Mouse (Mus musculus): Measurements from ENCODE around the gene Tor1a. TPM values are rescaled to one million over a fixed set of nuclear protein-coding genes. Genes with fewer than 3 reads are reported as not detected.

The Tor1a gene
- polyA plus RNA-seq (2014; fragmentation: Nextera tagmentation; extraction: Ambion mirVana), result 69.4 and 69.6 TPM in 2 replicates

DNA sequence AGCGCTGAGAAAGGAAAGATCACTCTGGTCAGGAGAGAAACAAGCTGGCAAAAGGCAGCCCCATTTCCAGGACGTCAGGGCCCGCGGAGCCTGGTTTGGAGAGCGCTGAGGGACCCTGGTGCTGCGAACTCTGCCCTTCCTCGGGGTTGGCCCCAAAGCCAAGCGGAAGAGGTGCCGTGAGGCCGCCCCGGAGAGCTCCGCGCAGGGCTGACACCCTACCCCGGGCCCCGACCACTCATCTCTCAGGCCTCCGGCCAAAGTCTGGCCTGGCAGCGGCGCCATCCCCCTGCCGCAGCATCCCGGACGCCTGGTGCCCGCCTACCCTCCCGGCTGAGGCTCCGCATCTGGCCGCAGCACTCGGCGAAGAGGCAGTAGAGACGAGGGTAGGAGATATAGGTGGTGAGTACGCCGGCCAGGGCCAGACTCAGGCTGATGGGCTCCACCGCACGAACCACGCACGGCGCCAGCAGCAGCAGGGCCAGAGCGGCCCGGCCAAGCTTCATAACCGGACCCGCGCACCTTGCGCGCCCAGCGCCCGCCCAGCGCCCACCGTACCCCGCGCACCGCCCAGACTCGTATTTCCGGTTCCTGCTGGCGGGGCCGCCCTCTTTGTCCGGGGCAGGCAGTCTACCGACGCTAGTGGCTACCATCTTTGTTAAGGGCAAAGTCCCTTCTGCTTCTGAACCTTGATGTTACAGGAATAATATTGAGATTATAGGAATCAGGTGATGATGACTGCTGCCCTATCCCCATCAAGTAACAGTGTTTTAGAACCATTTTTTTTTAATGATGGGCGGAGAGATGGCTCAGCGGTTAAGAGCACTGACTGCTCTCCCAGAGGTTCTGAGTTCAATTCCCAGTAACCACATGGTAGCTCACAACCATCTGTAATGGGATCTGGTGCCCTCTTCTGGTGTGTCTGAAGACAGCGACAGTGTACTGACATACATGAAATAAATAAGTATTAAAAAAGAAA lies at the start of gene Tor1a:
TSS of gene Tor1a (minus strand) at position 582 of the 976 bp plus-strand sequence.
- H3K27me3 ChIP-seq (replicated peaks; ENCODE audit: control insufficient read depth, insufficient read depth, low read length), result no peaks in the 10 kb centered on the region
- H3K9me3 ChIP-seq (ENCODE audit: control insufficient read depth, low read length), result no peaks in the 10 kb centered on the region
- peak within 1 kb of the TSS; percentile 87 for H3K4me2 ChIP-seq (ENCODE audit: low read length)
- DNase-seq (ENCODE audit: low spot score) (peak; percentile 92), ATAC-seq (replicated peaks; ENCODE audit: low FRiP score, low TSS enrichment, low read depth) (peak; percentile 92)
- peaks cover 24% of the 10 kb centered on the region for H3K36me3 ChIP-seq (ENCODE audit: control insufficient read depth, insufficient read depth, low read length)
- H3K9ac ChIP-seq (ENCODE audit: low read length), result peak within 1 kb of the TSS; percentile 86
- peaks cover 11% of the 10 kb centered on the region for H3K4me1 ChIP-seq (replicated peaks; ENCODE audit: control insufficient read depth, insufficient read depth, low read length)
- 2% methylated on average over 59 of the region's 59 CpGs for WGBS
- H3K4me3 ChIP-seq (ENCODE audit: low read depth, low read length), result peak within 1 kb of the TSS; percentile 100
- peak within 1 kb of the TSS; percentile 59; the same call in 1 of the 2 replicates for H3K27ac ChIP-seq (ENCODE audit: low read depth)

DNA sequence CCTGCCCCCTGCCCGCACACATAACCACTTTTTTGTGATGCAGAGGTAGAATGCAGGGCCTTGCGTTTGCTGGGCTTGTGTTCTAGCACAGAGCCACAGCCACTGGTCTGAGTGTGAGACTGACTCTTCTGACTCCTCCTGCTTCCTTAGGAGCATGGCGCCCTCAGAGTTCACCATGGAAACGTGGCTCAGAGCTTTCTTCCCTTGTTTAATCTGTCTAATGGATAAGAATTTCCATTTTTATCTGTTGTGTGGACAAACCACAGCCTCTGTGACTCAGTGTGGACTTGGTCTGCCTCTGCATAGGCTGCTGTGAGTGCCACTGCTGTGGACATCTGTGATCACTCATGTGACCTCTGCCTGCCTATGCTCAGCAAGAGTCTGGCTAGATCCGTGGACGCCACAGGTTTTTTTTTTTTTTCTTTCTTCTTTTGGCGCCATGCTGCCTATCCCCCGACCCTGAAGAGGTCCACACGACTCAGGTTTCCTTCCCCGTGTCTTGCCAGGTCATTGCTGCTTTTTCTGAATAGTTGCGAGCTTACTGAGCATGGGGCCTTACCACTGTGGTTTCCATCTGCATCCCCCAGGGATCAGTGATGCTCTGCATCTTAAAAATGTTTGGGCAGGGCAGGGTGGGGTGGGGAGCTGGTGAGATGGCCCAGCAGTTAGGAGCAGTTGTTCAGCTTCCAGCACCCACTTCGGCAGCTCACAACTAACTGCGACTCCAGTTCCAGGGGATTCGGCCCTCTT lies 45.8 kb upstream of the Tor1a start:
- Histone ChIP-seq H3K4me1 (replicated peaks; ENCODE audit: control insufficient read depth, insufficient read depth, low read length) (no peaks in the 10 kb centered on the region), H3K36me3 (ENCODE audit: control insufficient read depth, insufficient read depth, low read length) (peaks cover 29% of the 10 kb centered on the region; the same call in 1 of the 2 replicates), H3K27ac (ENCODE audit: low read depth) (no peak overlapping the region), H3K27me3 (replicated peaks; ENCODE audit: control insufficient read depth, insufficient read depth, low read length) (no peaks in the 10 kb centered on the region), H3K4me2 (ENCODE audit: low read length) (no peak overlapping the region), H3K4me3 (ENCODE audit: low read depth, low read length) (no peak overlapping the region), H3K9ac (ENCODE audit: low read length) (no peak overlapping the region), H3K9me3 (ENCODE audit: control insufficient read depth, low read length) (no peaks in the 10 kb centered on the region)
- WGBS, result 79% methylated on average over 14 of the region's 14 CpGs
- no peak for ATAC-seq (replicated peaks; ENCODE audit: low FRiP score, low TSS enrichment, low read depth)
- no peak for DNase-seq (ENCODE audit: low spot score)

DNA sequence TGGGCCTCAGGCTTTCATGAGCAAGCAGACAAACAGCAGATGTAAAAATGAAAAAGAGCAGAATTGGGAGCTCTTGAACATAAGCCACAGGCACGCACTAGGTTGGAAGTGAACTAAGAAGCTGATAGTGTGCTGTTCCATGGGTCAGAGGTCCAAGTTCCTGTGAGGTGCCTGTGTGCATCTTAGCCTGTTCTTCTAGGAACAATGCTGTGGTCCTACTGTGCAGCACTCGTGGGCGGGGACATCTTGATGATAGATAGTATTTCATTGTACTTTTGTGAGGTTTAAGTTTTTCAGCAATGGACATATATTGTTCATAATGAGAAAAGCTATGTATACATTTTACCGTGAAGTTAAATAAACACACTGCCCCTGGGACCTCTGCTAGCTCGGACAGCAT lies 39.5 kb upstream of the Tor1a start:
- DNase-seq (ENCODE audit: low spot score) (no peak), ATAC-seq (replicated peaks; ENCODE audit: low FRiP score, low TSS enrichment, low read depth) (no peak)
- no peaks in the 10 kb centered on the region for H3K9me3 ChIP-seq (ENCODE audit: control insufficient read depth, low read length)
- H3K27ac ChIP-seq (ENCODE audit: low read depth), result no peak overlapping the region
- H3K9ac ChIP-seq (ENCODE audit: low read length), result no peak overlapping the region
- H3K4me3 ChIP-seq (ENCODE audit: low read depth, low read length), result no peak overlapping the region
- no peaks in the 10 kb centered on the region for H3K27me3 ChIP-seq (replicated peaks; ENCODE audit: control insufficient read depth, insufficient read depth, low read length)
- 55% methylated on average over 5 of the region's 5 CpGs for WGBS
- 0 out of 2 replicates have a peak, but pooled peaks cover 9% of the 10 kb centered on the region for H3K4me1 ChIP-seq (replicated peaks; ENCODE audit: control insufficient read depth, insufficient read depth, low read length)
- no peak overlapping the region for H3K4me2 ChIP-seq (ENCODE audit: low read length)
- peaks cover 23% of the 10 kb centered on the region for H3K36me3 ChIP-seq (ENCODE audit: control insufficient read depth, insufficient read depth, low read length)

DNA sequence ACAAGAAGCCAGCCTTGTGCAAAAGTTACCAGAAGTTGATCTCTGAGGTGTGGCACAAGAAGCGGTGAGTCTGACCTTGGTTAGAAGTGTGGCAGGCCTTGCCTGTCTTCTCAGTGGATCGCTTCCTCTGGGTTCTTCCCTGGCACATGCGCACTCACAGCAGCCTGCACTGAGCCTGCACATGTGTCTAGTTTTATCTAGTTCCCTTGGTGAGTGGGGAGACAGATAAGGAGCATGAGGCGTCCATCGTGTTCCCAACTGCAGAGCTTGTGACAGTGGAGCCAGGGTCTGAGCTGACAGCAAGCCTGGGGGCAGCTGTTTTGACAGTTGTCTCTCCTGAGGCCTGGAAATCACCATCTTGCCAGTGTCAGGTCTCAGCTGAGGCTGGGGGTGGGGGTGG lies 38.7 kb upstream of the Tor1a start:
- H3K9ac ChIP-seq (ENCODE audit: low read length), result no peak overlapping the region

DNA sequence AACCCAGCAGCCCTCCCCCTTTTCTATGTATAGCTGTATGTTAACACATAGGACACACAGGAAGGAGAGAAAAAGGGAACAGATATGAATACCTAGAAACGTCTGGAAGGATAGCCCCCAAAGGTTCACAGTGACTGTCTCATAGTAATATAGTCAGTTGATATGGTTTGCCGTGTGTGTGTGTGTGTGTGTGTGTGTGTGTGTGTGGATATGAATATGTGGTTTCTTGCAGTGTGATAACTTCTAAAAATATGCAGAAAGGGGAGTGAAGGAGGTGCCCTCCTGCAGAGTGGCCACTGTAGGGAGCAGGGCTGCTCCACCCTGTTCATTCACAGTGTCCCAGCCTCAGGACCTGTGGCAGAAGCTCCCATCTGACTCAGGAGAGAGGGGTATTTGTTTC lies 37.7 kb upstream of the Tor1a start:
- Histone ChIP-seq H3K27me3 (replicated peaks; ENCODE audit: control insufficient read depth, insufficient read depth, low read length) (no peaks in the 10 kb centered on the region), H3K4me2 (ENCODE audit: low read length) (no peak overlapping the region), H3K9ac (ENCODE audit: low read length) (no peak overlapping the region), H3K27ac (ENCODE audit: low read depth) (no peak overlapping the region), H3K4me3 (ENCODE audit: low read depth, low read length) (no peak overlapping the region), H3K4me1 (replicated peaks; ENCODE audit: control insufficient read depth, insufficient read depth, low read length) (0 out of 2 replicates have a peak, but pooled peaks cover 9% of the 10 kb centered on the region), H3K36me3 (ENCODE audit: control insufficient read depth, insufficient read depth, low read length) (peaks cover 13% of the 10 kb centered on the region), H3K9me3 (ENCODE audit: control insufficient read depth, low read length) (no peaks in the 10 kb centered on the region)
- ATAC-seq (replicated peaks; ENCODE audit: low FRiP score, low TSS enrichment, low read depth), result no peak
- WGBS, result 73% methylated on average over 2 of the region's 2 CpGs
- no peak for DNase-seq (ENCODE audit: low spot score)

More for the DNA sequence above, 38.7 kb upstream of the Tor1a start:
- peaks cover 19% of the 10 kb centered on the region for H3K36me3 ChIP-seq (ENCODE audit: control insufficient read depth, insufficient read depth, low read length)
- no peak overlapping the region for H3K4me3 ChIP-seq (ENCODE audit: low read depth, low read length)
- no peak overlapping the region for H3K27ac ChIP-seq (ENCODE audit: low read depth)
- H3K4me1 ChIP-seq (replicated peaks; ENCODE audit: control insufficient read depth, insufficient read depth, low read length), result 0 out of 2 replicates have a peak, but pooled peaks cover 9% of the 10 kb centered on the region
- no peak overlapping the region for H3K4me2 ChIP-seq (ENCODE audit: low read length)
- no peaks in the 10 kb centered on the region for H3K27me3 ChIP-seq (replicated peaks; ENCODE audit: control insufficient read depth, insufficient read depth, low read length)
- H3K9me3 ChIP-seq (ENCODE audit: control insufficient read depth, low read length), result no peaks in the 10 kb centered on the region
- ATAC-seq (replicated peaks; ENCODE audit: low FRiP score, low TSS enrichment, low read depth) (no peak), DNase-seq (ENCODE audit: low spot score) (no peak)
- WGBS, result 72% methylated on average over 5 of the region's 5 CpGs

DNA sequence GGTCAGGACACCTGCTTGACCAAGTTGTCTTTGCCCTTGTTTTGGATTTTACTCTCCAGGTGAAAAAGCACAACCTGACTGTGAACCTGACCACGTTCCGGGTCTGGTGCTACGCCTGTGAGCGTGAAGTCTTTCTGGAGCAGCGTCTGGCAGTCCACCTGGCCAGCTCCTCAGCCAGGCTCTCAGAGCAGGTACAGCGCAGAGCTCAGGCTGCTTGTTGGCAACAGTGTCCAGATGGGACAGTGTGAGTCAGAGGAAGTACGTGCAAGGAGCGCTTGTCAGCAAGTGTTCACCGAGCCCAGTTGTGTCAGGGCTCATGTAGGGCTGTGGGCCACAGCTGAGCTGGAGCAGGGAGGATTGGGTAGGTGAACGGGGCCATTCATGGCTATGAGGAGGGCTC lies 35.1 kb upstream of the Tor1a start:
- WGBS, result 89% methylated on average over 10 of the region's 10 CpGs
- Histone ChIP-seq H3K4me2 (ENCODE audit: low read length) (no peak overlapping the region), H3K27ac (ENCODE audit: low read depth) (no peak overlapping the region), H3K36me3 (ENCODE audit: control insufficient read depth, insufficient read depth, low read length) (peaks cover 10% of the 10 kb centered on the region), H3K4me3 (ENCODE audit: low read depth, low read length) (no peak overlapping the region), H3K9me3 (ENCODE audit: control insufficient read depth, low read length) (no peaks in the 10 kb centered on the region), H3K4me1 (replicated peaks; ENCODE audit: control insufficient read depth, insufficient read depth, low read length) (0 out of 2 replicates have a peak, but pooled peaks cover 9% of the 10 kb centered on the region), H3K27me3 (replicated peaks; ENCODE audit: control insufficient read depth, insufficient read depth, low read length) (no peaks in the 10 kb centered on the region), H3K9ac (ENCODE audit: low read length) (no peak overlapping the region)
- no peak for DNase-seq (ENCODE audit: low spot score)
- no peak for ATAC-seq (replicated peaks; ENCODE audit: low FRiP score, low TSS enrichment, low read depth)

DNA sequence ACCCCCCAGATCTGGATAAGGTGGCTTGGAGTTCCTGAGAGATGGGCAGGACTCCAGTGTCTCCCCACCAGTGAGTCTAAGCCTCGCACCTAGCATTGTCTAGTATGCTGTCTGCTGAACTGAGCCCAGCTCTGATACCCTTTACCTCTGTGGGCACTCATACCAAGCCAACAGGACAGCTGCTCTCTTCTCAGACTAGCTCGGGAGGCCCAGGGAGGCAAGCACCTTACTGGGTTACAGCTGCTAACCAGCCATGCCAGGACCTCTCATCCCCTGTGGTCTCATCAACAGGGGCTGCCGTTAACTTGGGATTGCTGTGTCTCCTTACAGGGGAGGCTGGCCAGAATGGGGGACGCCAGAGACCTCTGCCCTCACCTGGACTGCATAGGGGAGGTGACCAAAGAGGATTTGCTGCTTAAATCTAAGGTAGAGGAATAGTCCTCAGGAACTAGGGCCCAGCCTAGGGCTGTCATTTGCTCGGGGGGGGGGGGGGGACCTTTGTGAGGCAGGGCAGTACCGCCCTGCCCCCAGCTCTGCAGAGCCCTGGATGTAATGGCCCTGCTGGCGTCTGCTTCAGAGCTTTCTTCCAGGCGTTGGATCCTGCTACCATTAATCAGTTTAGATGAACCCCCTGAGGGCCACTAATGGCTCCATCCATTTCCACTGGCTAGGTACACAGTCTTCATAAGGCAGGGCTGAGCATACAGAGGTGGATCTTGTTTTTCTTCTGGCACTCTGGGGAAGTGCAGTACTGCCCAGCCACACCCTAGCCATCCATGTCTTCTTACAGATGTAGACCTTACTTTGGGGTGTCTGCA lies 30.9 kb upstream of the Tor1a start:
- no peak for DNase-seq (ENCODE audit: low spot score)
- WGBS, result 45% methylated on average over 8 of the region's 8 CpGs
- no peak overlapping the region for H3K4me2 ChIP-seq (ENCODE audit: low read length)
- H3K9ac ChIP-seq (ENCODE audit: low read length), result no peak overlapping the region
- no peaks in the 10 kb centered on the region for H3K27me3 ChIP-seq (replicated peaks; ENCODE audit: control insufficient read depth, insufficient read depth, low read length)
- no peak overlapping the region for H3K4me3 ChIP-seq (ENCODE audit: low read depth, low read length)
- no peaks in the 10 kb centered on the region for H3K4me1 ChIP-seq (replicated peaks; ENCODE audit: control insufficient read depth, insufficient read depth, low read length)
- H3K36me3 ChIP-seq (ENCODE audit: control insufficient read depth, insufficient read depth, low read length), result peaks cover 8% of the 10 kb centered on the region; the same call in 1 of the 2 replicates
- no peaks in the 10 kb centered on the region for H3K9me3 ChIP-seq (ENCODE audit: control insufficient read depth, low read length)
- no peak for ATAC-seq (replicated peaks; ENCODE audit: low FRiP score, low TSS enrichment, low read depth)
- no peak overlapping the region for H3K27ac ChIP-seq (ENCODE audit: low read depth)

DNA sequence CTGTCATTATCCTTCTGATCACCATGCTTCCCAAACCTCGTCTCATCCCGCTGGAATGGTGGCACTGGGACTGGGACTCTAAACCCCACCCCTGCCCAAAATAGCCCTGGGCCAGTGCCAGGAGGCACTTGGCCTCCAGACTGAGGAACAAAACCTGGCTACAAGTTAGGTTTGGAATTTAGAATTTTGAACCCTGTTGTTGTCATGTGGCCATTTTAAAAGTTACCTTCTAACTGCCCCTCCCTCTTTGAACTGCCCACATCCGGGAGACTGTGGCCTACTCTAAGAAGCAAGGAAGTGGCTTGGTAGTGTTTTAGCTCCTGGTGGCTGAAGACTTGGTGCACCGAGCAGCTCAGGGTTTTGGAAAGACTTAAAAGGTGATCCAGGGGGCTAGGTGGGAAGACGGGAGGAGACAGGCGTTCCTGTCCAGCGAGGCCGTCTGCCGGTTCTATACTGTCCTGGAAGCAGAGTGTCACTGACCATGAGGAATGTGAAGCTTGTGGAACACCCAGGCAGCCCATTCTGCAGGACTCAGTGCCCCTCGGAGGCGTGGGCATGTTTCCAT lies 27.8 kb upstream of the Tor1a start:
- ATAC-seq (replicated peaks; ENCODE audit: low FRiP score, low TSS enrichment, low read depth), result no peak
- no peak overlapping the region for H3K4me3 ChIP-seq (ENCODE audit: low read depth, low read length)
- DNase-seq (ENCODE audit: low spot score), result no peak
- no peak overlapping the region for H3K27ac ChIP-seq (ENCODE audit: low read depth)
- 77% methylated on average over 11 of the region's 11 CpGs for WGBS
- no peaks in the 10 kb centered on the region for H3K27me3 ChIP-seq (replicated peaks; ENCODE audit: control insufficient read depth, insufficient read depth, low read length)
- H3K9me3 ChIP-seq (ENCODE audit: control insufficient read depth, low read length), result no peaks in the 10 kb centered on the region
- H3K4me1 ChIP-seq (replicated peaks; ENCODE audit: control insufficient read depth, insufficient read depth, low read length), result no peaks in the 10 kb centered on the region
- H3K36me3 ChIP-seq (ENCODE audit: control insufficient read depth, insufficient read depth, low read length), result no peaks in the 10 kb centered on the region
- H3K9ac ChIP-seq (ENCODE audit: low read length), result no peak overlapping the region
- H3K4me2 ChIP-seq (ENCODE audit: low read length), result no peak overlapping the region
